Mouse (Mus musculus) gastrocnemius, postnatal 4 days (tissue): ENCODE measurements around the gene Fkbp15. TPM values are rescaled to one million over a fixed set of nuclear protein-coding genes. Genes with fewer than 3 reads are reported as not detected.

Source experiments
- total RNA-seq, 2 experiments: library from RNA; stranded (reverse); gene quantifications; 2 replicates each; pipeline ENCODE4 v1.2.3; 2021

Fkbp15 gene
- total RNA-seq, 2 experiments from 2014 or later = 26.7 to 28.5 TPM

Other genes with a start within 250 kb of the Fkbp15 start
- not detected for gene Mup21, start 209.7 kb downstream of the Fkbp15 start, total RNA-seq
- gene Zfp37, start 129.5 kb downstream of the Fkbp15 start, total RNA-seq = 1 to 10 TPM; 5.2 to 5.3 TPM
- gene Slc31a2, start 98.0 kb downstream of the Fkbp15 start, total RNA-seq = 10 to 100 TPM in 1 of 2 experiments, 1 to 10 TPM in 1; 9.5 to 12.3 TPM
- 10 to 100 TPM; 17.7 to 18.8 TPM for gene Slc31a1, start 179 bp upstream of the Fkbp15 start, total RNA-seq
- 10 to 100 TPM; 71.3 to 78.6 TPM for gene Cdc26, start 48.1 kb upstream of the Fkbp15 start, total RNA-seq
- 10 to 100 TPM; 14.0 to 15.0 TPM for gene Prpf4, start 48.2 kb upstream of the Fkbp15 start, total RNA-seq
- not detected for gene Rnf183, start 74.7 kb upstream of the Fkbp15 start, total RNA-seq
- 1 to 10 TPM in 1 of 2 experiments, under 1 TPM in 1; 0.91 to 1.1 TPM for gene Wdr31, start 110.3 kb upstream of the Fkbp15 start, total RNA-seq
- 1 to 10 TPM; 1.1 to 1.7 TPM for gene Bspry, start 119.5 kb upstream of the Fkbp15 start, total RNA-seq
- gene Hdhd3, start 142.9 kb upstream of the Fkbp15 start, total RNA-seq = 10 to 100 TPM in 1 of 2 experiments, 1 to 10 TPM in 1; 9.0 to 10.5 TPM
- 10 to 100 TPM; 34.0 to 41.1 TPM for gene Alad, start 159.4 kb upstream of the Fkbp15 start, total RNA-seq
- 10 to 100 TPM; 27.8 to 31.3 TPM for gene Pole3, start 164.5 kb upstream of the Fkbp15 start, total RNA-seq
- under 1 TPM; 0.34 to 0.44 TPM for gene 4933430I17Rik, start 164.8 kb upstream of the Fkbp15 start, total RNA-seq
- 10 to 100 TPM; 36.9 to 44.0 TPM for gene Rgs3, start 199.3 kb upstream of the Fkbp15 start, total RNA-seq